Mouse (Mus musculus) bone marrow macrophage, adult 2 months (primary cell): ENCODE measurements at regions not wholly inside any gene's neighbourhood (a gene's known extent, or its start where the extent isn't known, plus 50 kb on each side); places are given as distances from the start of the nearest gene placed in this dataset.

Experiments used
- CTCF ChIP-seq: IDR thresholded peaks from 2 replicates; pipeline ENCODE4 v1.5.1; 2012; ENCODE audit warnings: low read depth, mild to moderate bottlenecking, low read length, moderate library complexity
- POLR2A ChIP-seq: IDR thresholded peaks from 2 replicates; pipeline ENCODE4 v1.6.1; 2012; ENCODE audit warnings: mild to moderate bottlenecking, low read depth, low read length, borderline replicate concordance

- TF ChIP-seq POLR2A = no peak
- TF ChIP-seq CTCF = no peak
Observed at GRCm38 (mm10) chr11:18586468-18586867, 432.3 kb downstream of the Meis1 start.
